Mouse (Mus musculus) forebrain, embryonic 15.5 days (tissue): ENCODE results near the gene Noa1. TPM values are rescaled to one million over a fixed set of nuclear protein-coding genes. Genes with fewer than 3 reads are reported as not detected.

Source experiments
- ATAC-seq: fragments of 200-750 bp; cut with Nextera tagmentation; replicated peaks from 2 replicates; pipeline ENCODE4 v1.8.0; 2017; ENCODE audit warnings: mild to moderate bottlenecking, moderate TSS enrichment, moderate library complexity
- H3K27ac ChIP-seq: fragments of 300-500 bp; sonication (generic); replicated peaks from 2 replicates; pipeline ENCODE4 v1.5.1; 2015; ENCODE audit warnings: mild to moderate bottlenecking, inconsistent platforms
- H3K27me3 ChIP-seq: fragments of 300-500 bp; sonication (generic); 2 replicates; pipeline ENCODE4 v1.6.1; 2015; ENCODE audit warnings: inconsistent platforms
- H3K36me3 ChIP-seq: fragments of 300-500 bp; sonication (generic); 2 replicates; pipeline ENCODE4 v1.6.1; 2015; ENCODE audit warnings: mild to moderate bottlenecking, inconsistent platforms
- H3K4me1 ChIP-seq: fragments of 300-500 bp; sonication (generic); 2 replicates; pipeline ENCODE4 v1.6.1; 2015; ENCODE audit warnings: inconsistent platforms
- H3K4me2 ChIP-seq: fragments of 300-500 bp; sonication (generic); replicated peaks from 2 replicates; pipeline ENCODE4 v1.6.1; 2015; ENCODE audit warnings: mild to moderate bottlenecking, inconsistent platforms
- H3K4me3 ChIP-seq: fragments of 300-500 bp; sonication (generic); 2 replicates; pipeline ENCODE4 v1.5.1; 2015; ENCODE audit warnings: mild to moderate bottlenecking, inconsistent platforms
- H3K9ac ChIP-seq: fragments of 300-500 bp; sonication (generic); replicated peaks from 2 replicates; pipeline ENCODE4 v1.6.1; 2015; ENCODE audit warnings: mild to moderate bottlenecking, inconsistent platforms
- H3K9me3 ChIP-seq: fragments of 300-500 bp; sonication (generic); 2 replicates; pipeline ENCODE4 v1.6.1; 2016; ENCODE audit warnings: inconsistent platforms
- WGBS: fragments of 180-500 bp; shearing (Covaris S2); methylation state at CpG from one replicate; pipeline ENCODE4 v1.1.7; 2015; ENCODE audit warnings: mixed read lengths; 5-methylcytosine and 5-hydroxymethylcytosine counted together
- polyA plus RNA-seq: library from polyadenylated mRNA; unstranded; fragments of >200 nt; fragmentation: Nextera tagmentation; extraction: Ambion mirVana; gene quantifications from 2 replicates; pipeline ENCODE4 v1.2.1, GENCODE M21; 2015

Gene Noa1
- polyA plus RNA-seq, 1 experiment from 2014 or later = 42.7 TPM

- no peak for ATAC-seq
- no peak overlapping the region for H3K4me3 ChIP-seq
- peaks cover 15% of the 10 kb centered on the region for H3K4me1 ChIP-seq
- no peak overlapping the region for H3K27ac ChIP-seq
- no peak overlapping the region for H3K9ac ChIP-seq
- no peaks in the 10 kb centered on the region for H3K9me3 ChIP-seq
- H3K27me3 ChIP-seq = no peaks in the 10 kb centered on the region
- WGBS = 96% methylated on average over 6 of the region's 6 CpGs
- H3K36me3 ChIP-seq = peaks cover 53% of the 10 kb centered on the region
- H3K4me2 ChIP-seq = no peak overlapping the region
Observed at GRCm38 (mm10) chr5:77314986-77315385, 5.1 kb upstream of the Noa1 start.

DNA sequence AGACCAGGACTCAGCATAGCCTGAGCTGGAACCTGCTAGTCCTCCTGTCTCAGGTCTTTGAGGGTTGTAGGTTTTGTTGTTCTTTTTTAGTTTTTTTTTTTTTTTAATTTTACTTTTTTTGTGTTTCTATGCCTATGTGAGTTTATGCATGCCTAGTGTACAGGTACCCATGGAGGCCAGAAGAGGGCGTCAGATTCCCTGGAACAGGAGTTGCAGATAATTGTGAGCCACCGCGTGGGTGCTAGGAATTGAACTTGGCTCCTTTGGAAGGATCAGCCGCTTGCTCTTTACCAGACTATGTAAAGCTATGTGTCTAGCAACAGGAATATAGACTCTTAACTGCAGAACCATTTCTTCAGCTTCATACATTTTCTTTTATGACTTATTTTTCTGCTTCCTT, 4.3 kb upstream of the Noa1 start:
- WGBS = 94% methylated on average over 4 of the region's 4 CpGs
- H3K4me2 ChIP-seq = no peak overlapping the region
- ATAC-seq = no peak
- H3K27me3 ChIP-seq = no peaks in the 10 kb centered on the region
- H3K27ac ChIP-seq = no peak overlapping the region
- peaks cover 49% of the 10 kb centered on the region for H3K36me3 ChIP-seq
- H3K9ac ChIP-seq = no peak overlapping the region
- H3K4me1 ChIP-seq = peaks cover 15% of the 10 kb centered on the region
- no peaks in the 10 kb centered on the region for H3K9me3 ChIP-seq
- H3K4me3 ChIP-seq = no peak overlapping the region

- H3K4me1 ChIP-seq = peaks cover 35% of the 10 kb centered on the region
- ATAC-seq = peak; percentile 41
- H3K27ac ChIP-seq = peak overlapping the region; percentile 96
- H3K4me3 ChIP-seq = peak overlapping the region; percentile 73
- H3K4me2 ChIP-seq = peak overlapping the region; percentile 97
- H3K9ac ChIP-seq = peak overlapping the region; percentile 85
- under 1% methylated on average over 76 of the region's 76 CpGs for WGBS
- H3K9me3 ChIP-seq = no peaks in the 10 kb centered on the region
- H3K36me3 ChIP-seq = peaks cover 32% of the 10 kb centered on the region
- H3K27me3 ChIP-seq = no peaks in the 10 kb centered on the region
Observed at GRCm38 (mm10) chr5:77309051-77309906, 605 bp downstream of the Noa1 start.

DNA sequence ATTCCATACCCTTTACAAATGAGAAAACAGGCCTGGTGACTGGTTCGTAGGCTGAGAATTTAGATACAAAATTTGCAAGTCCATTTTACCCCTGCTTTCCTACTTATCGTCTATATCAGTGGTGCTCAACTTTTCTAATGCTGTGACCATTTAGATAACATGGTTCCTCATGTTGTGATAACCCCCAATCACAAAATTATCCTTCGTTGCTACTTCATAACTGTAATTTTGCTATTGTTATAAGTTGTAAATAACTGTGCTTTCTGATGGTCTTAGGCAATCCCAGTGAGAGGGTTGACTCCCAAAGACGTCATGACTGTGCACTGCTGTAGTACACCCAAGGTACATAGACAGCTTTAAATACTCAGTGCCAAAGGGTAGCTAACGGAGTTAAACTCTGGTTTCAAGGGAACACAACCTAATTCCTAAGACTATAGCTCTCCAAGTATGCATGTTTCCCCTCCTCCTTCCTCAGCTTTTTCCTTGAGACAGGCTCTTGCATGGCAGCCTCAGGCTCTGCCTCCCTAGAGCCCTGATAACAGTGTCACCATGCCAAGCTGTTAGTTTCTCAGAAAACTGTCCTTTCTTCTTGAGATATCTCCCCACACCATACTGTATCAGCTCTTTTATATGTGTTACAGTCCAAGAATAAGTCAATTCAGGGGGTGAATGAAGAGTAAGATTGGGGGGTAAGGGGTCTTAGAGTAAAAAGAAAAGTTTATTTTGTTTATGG, 1.9 kb downstream of the Noa1 start:
- H3K4me3 ChIP-seq = peak overlapping the region; percentile 73
- ATAC-seq = no peak
- H3K9ac ChIP-seq = peak overlapping the region; percentile 85
- WGBS = 86% methylated on average over 5 of the region's 5 CpGs
- H3K4me2 ChIP-seq = peak overlapping the region; percentile 97
- peaks cover 35% of the 10 kb centered on the region for H3K4me1 ChIP-seq
- H3K27ac ChIP-seq = no peak overlapping the region
- no peaks in the 10 kb centered on the region for H3K9me3 ChIP-seq
- H3K36me3 ChIP-seq = peaks cover 25% of the 10 kb centered on the region
- no peaks in the 10 kb centered on the region for H3K27me3 ChIP-seq

- 94% methylated on average over 6 of the region's 6 CpGs for WGBS
- Histone ChIP-seq H3K4me3 (no peak overlapping the region), H3K4me1 (no peaks in the 10 kb centered on the region), H3K9ac (no peak overlapping the region), H3K36me3 (peaks cover 56% of the 10 kb centered on the region), H3K27ac (no peak overlapping the region), H3K4me2 (no peak overlapping the region), H3K27me3 (no peaks in the 10 kb centered on the region), H3K9me3 (no peaks in the 10 kb centered on the region)
- no peak for ATAC-seq
Observed at GRCm38 (mm10) chr5:77301296-77301903, 8.5 kb downstream of the Noa1 start.

GRCm38 (mm10) chr5:77299486-77299885, 10.4 kb downstream of the Noa1 start:
- Histone ChIP-seq H3K4me1 (no peaks in the 10 kb centered on the region), H3K4me3 (no peak overlapping the region)
- WGBS = 94% methylated on average over 2 of the region's 2 CpGs

DNA sequence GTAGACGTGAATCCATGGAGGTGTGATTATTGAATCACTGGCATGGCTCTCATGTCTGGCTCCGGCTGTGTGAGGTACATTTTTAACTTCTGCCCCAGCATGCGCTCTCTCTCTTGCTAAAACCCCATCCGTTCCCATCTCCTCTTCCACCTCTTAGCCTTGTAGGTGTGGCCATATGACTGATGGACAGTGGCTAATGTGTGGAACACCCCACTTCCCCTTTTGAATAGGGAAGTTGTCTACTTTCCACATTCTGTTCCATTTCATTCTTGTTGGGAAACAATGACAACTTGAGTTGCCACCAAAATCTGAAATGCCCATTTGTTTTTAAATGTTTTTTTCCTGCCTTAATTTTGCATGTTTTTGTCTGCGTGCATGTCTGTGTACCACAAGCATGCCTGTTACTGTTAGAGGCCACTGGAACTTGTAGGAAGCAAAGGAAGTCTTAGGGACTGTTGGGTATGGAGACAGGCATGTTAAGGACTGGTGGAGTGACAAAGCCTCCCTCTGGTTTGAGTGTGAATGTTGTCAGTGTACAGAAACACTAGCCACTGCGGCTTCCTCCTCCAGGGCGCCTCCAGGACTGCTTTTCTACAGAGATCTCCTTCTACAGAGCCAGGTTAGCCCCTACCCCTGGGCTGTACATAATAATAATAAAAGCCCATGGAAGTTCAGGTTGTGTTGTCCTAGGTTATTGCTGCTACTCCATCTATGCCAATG, 16.9 kb downstream of the Noa1 start:
- 89% methylated on average over 7 of the region's 7 CpGs for WGBS
- Histone ChIP-seq H3K4me2 (no peak overlapping the region), H3K9me3 (no peaks in the 10 kb centered on the region), H3K27me3 (no peaks in the 10 kb centered on the region), H3K36me3 (peaks cover 64% of the 10 kb centered on the region), H3K4me3 (no peak overlapping the region), H3K9ac (no peak overlapping the region), H3K27ac (no peak overlapping the region), H3K4me1 (no peaks in the 10 kb centered on the region)
- ATAC-seq = no peak

More at GRCm38 (mm10) chr5:77299486-77299885, 10.4 kb downstream of the Noa1 start:
- ATAC-seq = no peak
- no peaks in the 10 kb centered on the region for H3K27me3 ChIP-seq
- no peak overlapping the region for H3K4me2 ChIP-seq
- no peaks in the 10 kb centered on the region for H3K9me3 ChIP-seq
- no peak overlapping the region for H3K9ac ChIP-seq
- peaks cover 61% of the 10 kb centered on the region for H3K36me3 ChIP-seq
- no peak overlapping the region for H3K27ac ChIP-seq

GRCm38 (mm10) chr5:77290606-77291005, 19.3 kb downstream of the Noa1 start:
- no peak for ATAC-seq
- Histone ChIP-seq H3K27me3 (no peaks in the 10 kb centered on the region), H3K9ac (no peak overlapping the region), H3K4me1 (no peaks in the 10 kb centered on the region), H3K27ac (no peak overlapping the region), H3K36me3 (peaks cover 42% of the 10 kb centered on the region), H3K9me3 (no peaks in the 10 kb centered on the region), H3K4me3 (no peak overlapping the region), H3K4me2 (no peak overlapping the region)
- 83% methylated on average over 2 of the region's 2 CpGs for WGBS

DNA sequence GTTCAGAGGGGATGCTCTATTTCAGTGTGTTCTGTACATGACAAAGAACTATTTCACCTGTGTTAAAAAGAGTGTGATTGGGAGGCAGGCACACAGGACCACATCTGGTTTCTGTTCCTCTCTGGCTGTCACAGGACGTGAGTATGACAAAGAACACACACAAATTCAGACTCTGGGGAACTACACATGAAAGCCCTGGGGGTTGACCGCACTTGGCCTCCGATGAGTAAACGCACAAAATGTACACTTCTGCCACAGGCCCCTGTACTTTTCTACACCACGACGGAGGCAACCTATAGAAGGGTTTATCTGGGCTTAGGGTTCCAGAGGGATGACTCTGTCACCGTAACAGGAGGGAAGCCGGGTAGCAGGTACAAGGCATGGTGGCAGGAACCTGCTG, 20.2 kb downstream of the Noa1 start:
- no peaks in the 10 kb centered on the region for H3K27me3 ChIP-seq
- WGBS = 95% methylated on average over 8 of the region's 8 CpGs
- H3K27ac ChIP-seq = no peak overlapping the region
- no peaks in the 10 kb centered on the region for H3K9me3 ChIP-seq
- H3K4me2 ChIP-seq = no peak overlapping the region
- H3K36me3 ChIP-seq = peaks cover 35% of the 10 kb centered on the region
- no peak for ATAC-seq
- H3K9ac ChIP-seq = no peak overlapping the region
- H3K4me1 ChIP-seq = no peaks in the 10 kb centered on the region
- no peak overlapping the region for H3K4me3 ChIP-seq

GRCm38 (mm10) chr5:77287901-77288300, 22.0 kb downstream of the Noa1 start:
- no peak for ATAC-seq
- Histone ChIP-seq H3K36me3 (peaks cover 23% of the 10 kb centered on the region), H3K9me3 (no peaks in the 10 kb centered on the region), H3K27ac (no peak overlapping the region), H3K4me1 (no peaks in the 10 kb centered on the region), H3K27me3 (no peaks in the 10 kb centered on the region), H3K4me2 (no peak overlapping the region), H3K4me3 (no peak overlapping the region), H3K9ac (no peak overlapping the region)
- WGBS = 83% methylated on average over 6 of the region's 6 CpGs

GRCm38 (mm10) chr5:77286904-77287303, 23.0 kb downstream of the Noa1 start:
- Histone ChIP-seq H3K9ac (no peak overlapping the region), H3K36me3 (peaks cover 23% of the 10 kb centered on the region), H3K9me3 (no peaks in the 10 kb centered on the region), H3K27me3 (no peaks in the 10 kb centered on the region), H3K4me3 (no peak overlapping the region), H3K4me1 (no peaks in the 10 kb centered on the region), H3K4me2 (no peak overlapping the region), H3K27ac (no peak overlapping the region)
- 69% methylated on average over 5 of the region's 5 CpGs for WGBS
- ATAC-seq = no peak

DNA sequence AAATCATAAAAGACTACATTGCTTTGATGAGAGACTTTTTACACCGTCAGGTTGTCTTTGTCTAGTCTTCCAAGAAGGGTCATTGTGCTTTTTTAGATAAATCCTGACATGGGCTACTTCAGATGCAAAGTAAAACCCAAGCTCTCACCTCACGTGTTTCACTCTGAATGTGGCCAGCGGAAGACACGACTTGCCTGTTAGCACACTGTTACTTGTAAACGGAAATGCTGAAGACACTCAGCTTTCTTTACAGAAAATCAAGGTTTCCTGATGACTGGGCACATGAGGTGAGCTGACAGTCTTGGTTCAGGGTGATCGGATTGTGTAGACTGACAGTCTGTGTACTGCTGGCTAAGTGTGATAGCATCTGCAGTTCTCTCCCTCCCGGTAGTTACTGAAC, 24.2 kb downstream of the Noa1 start:
- Histone ChIP-seq H3K9me3 (no peaks in the 10 kb centered on the region), H3K9ac (no peak overlapping the region), H3K36me3 (peaks cover 26% of the 10 kb centered on the region), H3K4me2 (no peak overlapping the region), H3K4me3 (no peak overlapping the region), H3K4me1 (no peaks in the 10 kb centered on the region), H3K27ac (no peak overlapping the region), H3K27me3 (no peaks in the 10 kb centered on the region)
- no peak for ATAC-seq
- 79% methylated on average over 7 of the region's 7 CpGs for WGBS
